Mouse (Mus musculus) midbrain, embryonic 11.5 days (tissue): ENCODE measurements around the gene Dgki. TPM values are rescaled to one million over a fixed set of nuclear protein-coding genes. Genes with fewer than 3 reads are reported as not detected.

Experiments used
- ATAC-seq: fragments of 200-750 bp; cut with Nextera tagmentation; 2 replicates; pipeline ENCODE4 v1.8.0; 2017; ENCODE audit warnings: moderate TSS enrichment, moderate library complexity; ENCODE audit not compliant: low FRiP score
- DNase-seq: peaks from one replicate; pipeline ENCODE4 v3.0.0; 2015; ENCODE audit warnings: low spot score; ENCODE audit errors: missing footprints
- H3K27ac ChIP-seq: fragments of 300-500 bp; sonication (generic); 2 replicates; pipeline ENCODE4 v1.5.1; 2014; ENCODE audit warnings: low read depth, low read length
- H3K27me3 ChIP-seq: fragments of 300-500 bp; sonication (generic); 2 replicates; pipeline ENCODE4 v1.6.1; 2014; ENCODE audit warnings: mild to moderate bottlenecking, low read length, moderate library complexity, mixed read lengths; ENCODE audit not compliant: control insufficient read depth, insufficient read depth
- H3K36me3 ChIP-seq: fragments of 300-500 bp; sonication (generic); 2 replicates; pipeline ENCODE4 v1.6.1; 2014; ENCODE audit warnings: mild to moderate bottlenecking, low read length, moderate library complexity, mixed read lengths; ENCODE audit not compliant: control insufficient read depth, insufficient read depth
- H3K4me1 ChIP-seq: fragments of 300-500 bp; sonication (generic); 2 replicates; pipeline ENCODE4 v1.6.1; 2014; ENCODE audit warnings: low read length; ENCODE audit not compliant: control insufficient read depth, insufficient read depth
- H3K4me2 ChIP-seq: fragments of 300-500 bp; sonication (generic); 2 replicates; pipeline ENCODE4 v1.6.1; 2014; ENCODE audit warnings: mild to moderate bottlenecking, moderate library complexity
- H3K4me3 ChIP-seq: fragments of 300-500 bp; sonication (generic); 2 replicates; pipeline ENCODE4 v1.5.1; 2014; ENCODE audit warnings: low read depth, low read length
- H3K9ac ChIP-seq: fragments of 300-500 bp; sonication (generic); 2 replicates; pipeline ENCODE4 v1.6.1; 2014; ENCODE audit warnings: low read length
- H3K9me3 ChIP-seq: fragments of 300-500 bp; sonication (generic); 2 replicates; pipeline ENCODE4 v1.6.1; 2016; ENCODE audit warnings: low read length; ENCODE audit not compliant: control insufficient read depth
- WGBS: fragments of 180-500 bp; shearing (Covaris S2); extraction: QIAGEN DNeasy Blood & Tissue Kit; methylation state at CpG from one replicate; pipeline ENCODE4 v1.1.7; 2014; 5-methylcytosine and 5-hydroxymethylcytosine counted together
- polyA plus RNA-seq: library from polyadenylated mRNA; unstranded; fragments of >200 nt; fragmentation: Nextera tagmentation; extraction: Ambion mirVana; gene quantifications from 2 replicates; pipeline ENCODE4 v1.2.1, GENCODE M21; 2014

Dgki gene
- polyA plus RNA-seq, 1 experiment from 2014 or later, result 2.1 TPM

DNA sequence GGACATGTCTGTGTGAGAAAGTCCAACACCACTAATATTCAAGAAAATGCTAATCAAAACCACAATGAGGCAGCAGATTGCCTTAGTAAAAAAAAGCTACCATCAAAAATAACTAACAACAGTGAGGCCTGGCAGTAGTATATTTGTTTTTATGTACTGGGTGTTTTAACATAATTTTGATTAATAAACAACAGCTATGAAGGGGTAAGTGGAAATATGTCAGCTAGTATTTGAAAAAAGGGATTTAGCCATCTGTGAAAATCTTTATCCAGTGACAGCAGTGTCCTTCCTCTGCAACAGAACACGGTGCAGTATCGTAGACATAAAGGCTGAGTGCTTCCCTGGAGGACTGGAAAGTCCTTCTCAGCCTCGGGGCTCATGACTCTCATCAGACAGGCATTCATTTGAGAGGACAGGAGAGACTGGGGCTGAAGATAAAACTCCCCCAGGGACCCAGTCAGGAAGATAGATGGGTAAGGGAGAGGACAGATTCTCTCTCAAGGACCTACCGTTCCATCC is 252.3 kb downstream of the Dgki start:
- DNase-seq, result no peak
- Histone ChIP-seq H3K4me1 (no peaks in the 10 kb centered on the region), H3K27ac (no peak overlapping the region), H3K4me2 (no peak overlapping the region), H3K9me3 (no peaks in the 10 kb centered on the region), H3K4me3 (no peak overlapping the region), H3K36me3 (no peaks in the 10 kb centered on the region), H3K9ac (no peak overlapping the region), H3K27me3 (no peaks in the 10 kb centered on the region)
- WGBS, result 67% methylated on average over 4 of the region's 4 CpGs
- no peak for ATAC-seq

GRCm38 (mm10) chr6:37046152-37046788 is 253.7 kb downstream of the Dgki start:
- no peaks in the 10 kb centered on the region for H3K36me3 ChIP-seq
- no peaks in the 10 kb centered on the region for H3K27me3 ChIP-seq
- H3K9ac ChIP-seq, result no peak overlapping the region
- peak; percentile 44; the same call in 1 of the 2 replicates for ATAC-seq
- no peaks in the 10 kb centered on the region for H3K9me3 ChIP-seq
- no peaks in the 10 kb centered on the region for H3K4me1 ChIP-seq
- H3K27ac ChIP-seq, result no peak overlapping the region
- peak; percentile 94 for DNase-seq
- H3K4me3 ChIP-seq, result no peak overlapping the region
- no peak overlapping the region for H3K4me2 ChIP-seq
- 33% methylated on average over 4 of the region's 4 CpGs for WGBS

DNA sequence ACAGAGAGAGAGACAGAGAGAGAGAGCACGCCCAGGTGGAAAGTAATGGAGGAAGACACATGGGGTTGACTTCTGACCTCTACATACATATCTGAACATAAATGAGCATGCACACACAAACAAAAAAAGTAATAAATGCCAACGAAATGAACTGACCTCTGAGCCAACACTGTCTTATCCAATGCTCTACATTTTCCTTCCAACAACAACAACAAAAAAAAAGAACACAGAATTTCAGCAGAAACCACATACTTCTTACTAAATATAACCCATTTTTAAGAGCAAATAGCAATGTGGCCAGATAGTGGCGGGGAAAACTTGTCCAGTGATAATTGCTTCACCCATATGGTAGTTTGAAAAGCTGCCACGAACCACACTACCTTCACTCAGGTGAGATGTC is 255.2 kb downstream of the Dgki start:
- Histone ChIP-seq H3K27ac (no peak overlapping the region), H3K36me3 (no peaks in the 10 kb centered on the region), H3K4me1 (no peaks in the 10 kb centered on the region), H3K4me2 (no peak overlapping the region), H3K27me3 (no peaks in the 10 kb centered on the region), H3K9ac (no peak overlapping the region), H3K9me3 (no peaks in the 10 kb centered on the region), H3K4me3 (no peak overlapping the region)
- DNase-seq (no peak), ATAC-seq (no peak)
- WGBS, result 85% methylated on average over 4 of the region's 4 CpGs

DNA sequence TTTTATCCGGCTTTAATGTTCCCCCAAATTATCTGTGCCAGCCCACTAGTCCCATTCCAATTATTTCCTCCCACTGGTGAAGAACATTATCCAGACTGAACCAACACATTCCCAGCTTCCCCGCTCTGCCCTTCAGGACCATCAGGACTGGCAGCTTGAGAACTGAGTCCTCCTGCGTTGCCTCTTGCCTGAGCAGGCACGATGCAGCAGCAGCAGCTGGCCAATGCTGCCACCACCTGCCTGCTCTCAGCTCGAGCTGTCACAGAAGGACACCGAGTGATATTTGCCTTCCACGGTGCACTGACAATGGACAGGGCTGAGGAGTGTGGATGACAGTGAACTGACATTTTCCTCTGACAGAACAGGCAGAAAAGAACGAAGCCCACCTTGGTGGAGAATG is 261.5 kb downstream of the Dgki start:
- H3K4me2 ChIP-seq, result no peak overlapping the region
- H3K4me3 ChIP-seq, result no peak overlapping the region
- no peaks in the 10 kb centered on the region for H3K9me3 ChIP-seq
- no peak overlapping the region for H3K27ac ChIP-seq
- no peak for DNase-seq
- H3K36me3 ChIP-seq, result no peaks in the 10 kb centered on the region
- peak; percentile 43; the same call in 1 of the 2 replicates for ATAC-seq
- peaks cover 15% of the 10 kb centered on the region for H3K4me1 ChIP-seq
- no peaks in the 10 kb centered on the region for H3K27me3 ChIP-seq
- no peak overlapping the region for H3K9ac ChIP-seq
- WGBS, result 50% methylated on average over 8 of the region's 8 CpGs

- Histone ChIP-seq H3K27ac (no peak overlapping the region), H3K9ac (no peak overlapping the region), H3K4me1 (peaks cover 15% of the 10 kb centered on the region), H3K36me3 (no peaks in the 10 kb centered on the region), H3K9me3 (no peaks in the 10 kb centered on the region), H3K4me3 (no peak overlapping the region), H3K27me3 (no peaks in the 10 kb centered on the region), H3K4me2 (peak overlapping the region; percentile 23; the same call in 1 of the 2 replicates)
- ATAC-seq, result peak; percentile 88
- DNase-seq, result peak; percentile 87
- 40% methylated on average over 11 of the region's 11 CpGs for WGBS
Observed at GRCm38 (mm10) chr6:37037115-37037908, 262.7 kb downstream of the Dgki start.

DNA sequence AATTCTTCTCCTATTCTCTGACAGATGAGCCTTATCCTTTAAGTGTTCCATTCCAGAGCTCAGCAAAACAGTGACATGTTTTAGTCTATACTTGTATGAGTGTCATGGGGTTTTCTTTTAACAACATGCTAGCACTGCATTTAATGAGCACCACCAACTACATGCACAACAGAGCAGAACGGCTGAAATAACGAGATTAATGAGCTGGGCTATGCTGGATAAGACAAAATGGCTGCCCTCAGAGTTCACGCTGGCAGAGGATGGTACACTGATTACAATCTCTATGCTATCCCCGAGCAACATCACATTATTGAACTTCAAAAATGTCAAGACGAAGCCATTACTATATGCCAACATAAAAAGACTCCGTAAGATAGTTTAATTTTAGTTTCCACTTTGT is 264.3 kb downstream of the Dgki start:
- 82% methylated on average over 6 of the region's 6 CpGs for WGBS
- Histone ChIP-seq H3K36me3 (no peaks in the 10 kb centered on the region), H3K4me1 (peaks cover 15% of the 10 kb centered on the region), H3K9me3 (no peaks in the 10 kb centered on the region), H3K9ac (no peak overlapping the region), H3K27ac (no peak overlapping the region), H3K4me2 (no peak overlapping the region), H3K27me3 (no peaks in the 10 kb centered on the region), H3K4me3 (no peak overlapping the region)
- DNase-seq (no peak), ATAC-seq (no peak)

GRCm38 (mm10) chr6:37030986-37031385 is 269.0 kb downstream of the Dgki start:
- Histone ChIP-seq H3K27ac (no peak overlapping the region), H3K4me3 (no peak overlapping the region), H3K9me3 (no peaks in the 10 kb centered on the region), H3K4me1 (no peaks in the 10 kb centered on the region), H3K9ac (no peak overlapping the region), H3K27me3 (no peaks in the 10 kb centered on the region), H3K4me2 (no peak overlapping the region), H3K36me3 (no peaks in the 10 kb centered on the region)
- DNase-seq (no peak), ATAC-seq (no peak)
- 100% methylated on average over 1 of the region's 1 CpGs for WGBS

DNA sequence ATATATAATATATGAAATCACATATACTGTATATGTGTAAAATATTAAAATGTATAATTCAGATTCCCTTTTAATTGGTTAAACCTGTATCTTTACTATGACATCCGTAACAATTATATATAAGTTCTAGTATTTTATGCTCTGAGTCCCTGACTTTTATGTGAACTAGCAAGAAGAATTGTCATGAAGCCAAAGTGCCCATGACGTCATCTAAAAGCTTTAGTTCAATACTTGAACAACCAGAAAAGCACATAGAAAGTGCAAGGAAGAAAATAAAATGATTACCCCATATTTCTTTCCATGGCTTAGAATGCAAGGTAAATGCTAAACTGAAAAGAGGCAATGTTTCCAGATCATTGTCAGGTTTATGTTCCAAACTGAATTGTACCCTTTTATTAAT is 269.6 kb downstream of the Dgki start:
- ATAC-seq, result no peak
- no peaks in the 10 kb centered on the region for H3K27me3 ChIP-seq
- no peak overlapping the region for H3K4me3 ChIP-seq
- 95% methylated on average over 2 of the region's 2 CpGs for WGBS
- no peak overlapping the region for H3K4me2 ChIP-seq
- no peaks in the 10 kb centered on the region for H3K9me3 ChIP-seq
- no peaks in the 10 kb centered on the region for H3K4me1 ChIP-seq
- H3K27ac ChIP-seq, result no peak overlapping the region
- no peak for DNase-seq
- H3K36me3 ChIP-seq, result no peaks in the 10 kb centered on the region
- H3K9ac ChIP-seq, result no peak overlapping the region

GRCm38 (mm10) chr6:37028841-37029240 is 271.1 kb downstream of the Dgki start:
- WGBS, result 91% methylated on average over 6 of the region's 6 CpGs
- no peak overlapping the region for H3K4me2 ChIP-seq
- H3K4me3 ChIP-seq, result no peak overlapping the region
- H3K27ac ChIP-seq, result no peak overlapping the region
- H3K36me3 ChIP-seq, result no peaks in the 10 kb centered on the region
- H3K27me3 ChIP-seq, result no peaks in the 10 kb centered on the region
- ATAC-seq, result no peak
- H3K9ac ChIP-seq, result no peak overlapping the region
- H3K4me1 ChIP-seq, result no peaks in the 10 kb centered on the region
- DNase-seq, result no peak
- no peaks in the 10 kb centered on the region for H3K9me3 ChIP-seq
